Mouse (Mus musculus): ENCODE data around the gene Myo1d.

DNA sequence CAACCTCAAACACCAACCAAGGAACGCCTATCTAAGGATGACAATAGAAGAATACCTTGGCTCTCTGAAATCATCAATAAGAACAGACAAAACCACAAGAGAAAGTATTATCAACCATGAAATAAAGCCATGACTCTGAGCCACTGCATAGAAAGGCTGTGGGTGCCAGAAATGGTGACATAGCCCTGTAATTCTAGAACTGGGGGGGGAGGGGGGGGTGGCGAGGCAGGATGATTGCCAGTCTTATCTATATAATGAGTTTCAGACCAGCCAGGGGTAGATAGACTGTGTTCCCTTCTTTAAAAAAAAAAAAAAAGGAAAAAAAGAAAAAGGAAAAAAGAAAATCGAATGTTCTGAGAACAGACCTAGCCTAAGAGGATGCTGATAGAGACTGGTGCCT lies 81.1 kb downstream of the Myo1d start:
- TF ChIP-seq POLR2A (IDR thresholded peaks at IDR 0.05; ENCODE audit: low read depth, low read length), result no peak
- no peak for TF ChIP-seq CTCF (conservative IDR thresholded peaks at IDR 0.05; ENCODE audit: insufficient read depth, insufficient read length, low read depth, low read length)

Data from kidney, adult 2 months (tissue).